Mouse (Mus musculus): Measurements from ENCODE around the gene Ddx39b. TPM values are rescaled to one million over a fixed set of nuclear protein-coding genes. Genes with fewer than 3 reads are reported as not detected.

The Ddx39b gene
- polyA plus RNA-seq (2012; ENCODE audit: low replicate concordance), result 114 and 195 TPM in 2 replicates

DNA sequence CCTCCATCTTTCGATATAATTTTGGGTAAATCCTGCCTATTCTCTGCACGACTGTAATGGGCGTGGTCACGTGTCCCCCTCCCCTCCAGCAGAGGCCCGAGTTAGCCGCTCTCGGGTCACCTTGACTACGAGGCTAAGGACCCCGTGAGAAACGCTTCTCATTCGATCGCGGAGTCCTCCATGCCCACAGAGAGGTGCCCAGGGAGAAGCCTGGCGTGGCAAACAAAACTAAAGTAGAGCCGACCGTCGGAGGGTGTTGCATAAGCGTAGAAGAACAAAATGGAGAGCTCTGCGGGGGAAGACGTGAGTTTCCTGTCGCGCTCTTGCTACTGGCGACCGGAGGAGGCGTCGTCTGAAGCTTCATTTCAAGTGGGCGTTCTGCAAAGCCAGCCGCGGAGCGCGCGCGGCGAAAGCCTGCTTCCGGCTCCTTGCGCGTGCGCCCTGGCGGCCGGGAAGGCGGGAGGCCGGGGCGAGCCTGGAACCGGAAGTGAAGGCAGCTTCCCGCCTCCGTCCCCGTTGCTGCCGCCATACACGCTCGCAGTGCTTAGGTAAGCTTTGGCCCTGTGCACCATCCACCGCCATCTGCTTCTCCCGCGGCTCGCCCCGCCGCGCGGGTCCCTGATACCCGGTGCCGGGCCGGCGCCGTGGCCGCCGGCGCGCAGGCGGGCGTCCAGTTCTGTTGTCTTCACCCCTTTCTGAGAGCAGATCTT, at the start of gene Ddx39b:
TSS of gene Ddx39b (plus strand) at position 442 of the 710 bp plus-strand sequence.

DNA sequence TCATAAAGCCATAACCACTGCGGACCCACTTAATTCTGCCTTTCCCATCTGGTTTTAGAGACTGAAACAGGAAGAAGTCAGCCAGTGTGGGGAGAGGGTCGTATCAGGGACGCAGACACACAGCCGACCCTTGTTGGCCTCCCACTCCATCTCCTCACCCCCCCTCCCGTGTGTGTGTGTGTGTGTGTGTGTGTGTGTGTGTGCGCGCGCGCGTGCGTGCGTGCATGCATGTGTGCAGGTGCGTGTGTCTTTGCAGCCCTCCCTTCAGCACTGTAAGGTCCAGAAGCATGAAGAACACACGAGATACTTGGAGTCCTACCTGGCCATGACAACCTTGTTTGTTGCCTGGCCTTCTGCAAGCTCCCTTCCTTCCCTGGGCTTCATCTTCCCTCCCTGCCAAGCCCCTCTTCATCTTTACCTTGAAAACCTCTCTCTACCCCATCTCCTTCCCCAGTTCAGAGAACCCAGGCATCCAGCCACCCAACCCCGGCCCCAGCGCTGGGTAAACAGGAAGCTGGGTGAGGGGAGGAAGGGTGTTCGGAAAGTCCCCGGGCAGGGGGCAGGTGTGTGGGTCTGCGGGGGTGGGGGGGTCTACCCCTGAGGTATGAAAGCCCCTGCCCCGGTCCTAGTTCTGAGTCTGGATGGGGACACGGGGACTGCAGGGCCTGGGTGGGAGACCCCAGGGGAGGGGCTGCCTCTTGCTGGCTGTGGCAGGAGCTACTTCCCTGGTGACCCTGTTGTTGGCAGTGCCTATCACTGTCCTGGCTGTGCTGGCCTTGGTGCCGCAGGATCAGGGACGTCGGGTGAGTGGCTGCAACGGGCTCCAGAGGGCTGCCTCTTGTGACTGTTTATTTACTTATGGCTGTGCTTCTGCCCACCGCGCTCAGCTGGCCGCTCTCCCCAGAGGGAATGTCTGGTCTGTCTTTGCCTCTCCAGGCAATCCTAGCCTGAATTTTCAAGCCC, 47.4 kb upstream of the Ddx39b start, which contains the start of gene Ltb:
TSS of gene Ltb (plus strand) at position 559 of the 963 bp plus-strand sequence.

DNA sequence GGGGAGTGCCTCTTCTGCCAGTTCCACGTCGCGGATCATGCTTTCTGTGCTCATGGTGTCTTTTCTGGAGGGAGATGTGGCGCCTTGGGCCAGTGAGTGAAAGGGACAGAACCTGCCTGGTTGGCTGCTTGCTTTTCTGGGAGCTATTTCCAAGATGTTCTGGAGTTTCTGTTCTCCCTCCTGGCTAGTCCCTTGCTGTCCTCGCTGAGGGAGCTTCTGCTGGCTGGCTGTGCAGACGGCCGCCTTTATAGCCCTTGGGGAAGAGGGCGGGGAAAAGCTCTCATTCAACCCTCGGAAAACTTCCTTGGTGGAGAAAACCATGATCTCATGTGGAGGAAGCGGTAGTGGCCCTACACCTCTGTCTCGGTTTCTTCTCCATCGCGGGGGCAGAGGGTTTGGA, 39.8 kb upstream of the Ddx39b start, which contains the start of gene Tnf:
TSS of gene Tnf (minus strand) at position 221 of the 400 bp plus-strand sequence.

DNA sequence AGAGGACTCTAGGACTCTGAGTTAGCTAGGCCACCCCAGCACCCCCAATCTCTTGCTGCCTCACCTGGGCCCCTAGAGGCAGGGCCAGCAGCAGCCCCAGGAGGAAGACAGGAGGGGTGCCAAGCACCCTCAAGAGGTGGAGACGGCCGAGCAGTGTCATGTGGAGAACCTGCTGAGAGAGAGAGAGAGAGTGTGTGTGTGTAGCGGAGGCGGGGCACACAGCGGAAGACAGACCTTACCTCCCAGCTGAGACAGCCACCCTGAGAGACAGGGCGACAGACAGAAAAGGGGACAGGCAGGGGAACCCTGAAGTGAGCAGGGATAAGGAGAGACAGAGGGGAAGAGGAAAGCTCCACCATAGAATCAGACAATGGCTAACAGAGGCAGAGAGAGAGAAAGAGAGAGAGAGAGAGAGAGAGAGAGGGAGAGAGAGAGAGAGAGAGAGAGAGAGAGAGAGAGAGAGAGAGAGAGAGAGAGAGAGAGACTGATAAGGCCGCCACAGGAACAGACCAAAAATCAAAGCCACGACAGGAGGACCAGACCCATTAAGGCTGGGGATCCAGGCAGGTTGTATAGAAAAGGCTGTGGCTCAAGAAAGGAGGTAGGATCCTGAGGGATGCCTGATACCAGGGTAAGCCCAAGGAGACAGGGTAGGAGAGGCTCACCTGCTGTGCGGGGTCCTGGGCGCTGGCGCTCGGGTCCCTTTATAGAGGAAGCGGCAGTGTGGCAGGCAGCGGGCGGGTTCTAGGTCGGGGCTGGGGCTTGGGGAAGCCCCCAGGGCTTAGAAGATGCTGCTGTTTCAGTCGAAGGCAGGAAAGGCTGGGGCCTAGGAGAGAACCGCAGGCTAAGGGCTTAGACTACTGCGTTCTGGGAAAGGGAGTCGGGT, 36.8 kb upstream of the Ddx39b start, which contains the start of gene Lta:
TSS of gene Lta (minus strand) at position 858 of the 886 bp plus-strand sequence.

DNA sequence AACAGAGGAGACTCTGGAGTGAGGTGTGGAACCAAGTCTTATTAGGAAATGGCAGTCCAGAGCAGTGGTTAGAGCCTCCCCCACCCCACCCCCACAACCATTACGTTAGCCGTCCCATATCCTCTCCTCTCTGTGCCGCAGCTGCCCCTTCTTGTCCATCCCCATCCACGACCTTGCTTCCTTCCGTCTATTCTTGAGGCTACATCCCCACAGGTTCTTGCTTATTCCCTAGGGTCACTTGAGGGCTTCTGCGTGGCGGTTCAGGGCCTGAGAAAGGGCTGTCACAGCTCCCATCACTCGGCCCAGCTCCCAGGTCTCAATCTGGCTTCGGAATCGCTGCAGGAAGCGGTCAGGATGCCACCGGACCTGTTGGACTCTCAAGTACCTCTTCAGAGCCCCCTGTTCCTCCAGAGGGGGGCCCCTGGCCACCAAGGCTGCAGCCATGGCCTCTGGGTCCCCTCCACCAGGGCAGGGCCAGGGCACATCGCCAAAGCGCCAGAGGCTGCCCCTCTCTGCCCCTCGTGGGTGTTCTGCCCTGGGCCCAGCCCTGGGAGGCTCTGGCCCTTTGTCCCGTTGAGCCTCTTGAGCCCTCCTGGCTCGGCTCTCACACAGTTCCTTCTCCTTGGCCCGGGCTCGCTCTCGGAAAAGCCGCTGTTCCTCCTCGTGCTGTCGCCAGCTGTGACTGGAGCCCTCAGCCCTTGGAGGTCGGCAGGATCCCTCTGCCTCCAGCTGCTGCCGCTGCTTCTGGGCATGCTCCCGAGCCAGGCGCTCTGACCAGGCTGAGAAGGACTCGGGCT, 21.2 kb upstream of the Ddx39b start, which contains the start of gene Gm16181:
TSS of gene Gm16181 (plus strand) at position 679 of the 797 bp plus-strand sequence.

DNA sequence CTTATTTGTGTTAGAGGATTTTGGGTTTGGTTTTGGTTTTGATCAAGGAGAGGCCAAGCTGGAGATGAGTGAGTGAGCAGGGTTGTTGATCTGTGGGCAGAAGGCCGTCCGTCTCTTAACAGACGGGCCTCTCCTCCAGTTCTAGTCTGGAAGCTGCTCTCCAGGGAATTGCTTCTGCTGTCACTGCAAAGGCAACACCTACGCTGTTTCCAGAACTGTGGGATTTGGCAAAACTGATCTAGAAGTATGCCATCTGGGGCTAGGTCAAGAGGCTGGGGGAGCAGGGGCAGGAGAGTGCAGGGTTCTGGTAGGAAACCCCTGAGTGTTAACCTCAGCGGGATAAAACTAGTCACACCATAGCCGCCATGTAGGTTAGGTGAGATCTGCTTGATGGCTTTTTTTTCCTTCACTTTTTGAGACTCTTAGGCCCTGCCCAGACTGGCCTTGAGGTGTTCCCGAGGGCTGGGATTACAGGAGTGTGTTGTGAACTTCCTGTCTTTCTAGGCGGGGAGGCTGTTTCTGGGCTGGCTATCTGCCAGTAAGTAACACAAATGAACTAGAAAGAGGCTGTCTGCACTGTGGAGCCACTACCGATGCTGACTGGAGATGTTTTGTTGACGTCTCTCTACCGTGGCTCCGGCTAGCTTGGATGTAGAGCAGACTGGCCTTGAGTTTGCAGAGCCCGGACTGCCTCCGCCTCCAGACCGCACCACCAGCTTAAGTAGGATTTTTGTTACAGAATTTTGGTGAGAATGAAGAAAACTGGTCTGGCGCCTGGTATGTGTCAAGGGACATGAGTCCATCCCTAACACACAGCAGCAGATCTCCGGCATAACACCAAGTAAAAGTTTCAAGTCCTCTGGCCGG, 8.2 kb upstream of the Ddx39b start, which contains the start of gene Atp6v1g2:
TSS of gene Atp6v1g2 (plus strand) at position 547 of the 867 bp plus-strand sequence.

DNA sequence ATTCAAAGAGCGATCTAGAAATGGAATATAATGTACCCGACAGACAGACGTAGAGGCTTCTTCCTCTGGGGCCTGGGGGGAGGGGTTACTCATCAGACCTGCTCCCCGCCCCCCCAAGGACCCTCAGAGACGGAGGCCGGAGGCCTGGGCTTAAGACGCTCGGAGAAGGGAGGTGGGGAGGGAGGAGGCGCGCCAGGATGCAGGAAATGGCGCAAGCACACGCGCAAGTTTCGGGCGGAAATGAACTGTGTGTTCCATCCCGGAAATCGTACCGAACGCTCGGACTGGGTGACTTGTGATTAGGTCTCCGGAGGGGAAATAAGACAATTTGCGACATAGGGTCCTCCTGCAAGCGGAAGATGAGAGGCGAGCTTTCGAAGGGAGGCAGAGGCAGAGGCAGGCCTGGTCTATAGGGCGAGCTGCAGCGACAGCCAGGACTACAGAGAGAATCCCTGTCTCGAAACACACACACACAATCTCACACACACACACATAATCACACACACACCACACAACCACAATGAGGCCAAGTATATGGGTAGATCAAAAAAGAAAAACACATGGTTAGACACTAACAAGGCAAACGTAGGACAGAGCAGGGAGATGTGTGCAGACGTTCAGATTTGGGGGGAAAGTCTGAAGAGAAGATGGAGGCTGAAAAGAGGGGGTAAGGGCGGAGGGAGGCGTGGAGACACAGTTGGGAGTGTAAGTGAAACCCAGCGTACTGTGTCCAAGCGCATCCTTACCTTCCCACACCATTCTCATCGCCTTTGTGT, 5.7 kb upstream of the Ddx39b start, which contains the start of gene Nfkbil1:
TSS of gene Nfkbil1 (minus strand) at position 179 of the 776 bp plus-strand sequence.

DNA sequence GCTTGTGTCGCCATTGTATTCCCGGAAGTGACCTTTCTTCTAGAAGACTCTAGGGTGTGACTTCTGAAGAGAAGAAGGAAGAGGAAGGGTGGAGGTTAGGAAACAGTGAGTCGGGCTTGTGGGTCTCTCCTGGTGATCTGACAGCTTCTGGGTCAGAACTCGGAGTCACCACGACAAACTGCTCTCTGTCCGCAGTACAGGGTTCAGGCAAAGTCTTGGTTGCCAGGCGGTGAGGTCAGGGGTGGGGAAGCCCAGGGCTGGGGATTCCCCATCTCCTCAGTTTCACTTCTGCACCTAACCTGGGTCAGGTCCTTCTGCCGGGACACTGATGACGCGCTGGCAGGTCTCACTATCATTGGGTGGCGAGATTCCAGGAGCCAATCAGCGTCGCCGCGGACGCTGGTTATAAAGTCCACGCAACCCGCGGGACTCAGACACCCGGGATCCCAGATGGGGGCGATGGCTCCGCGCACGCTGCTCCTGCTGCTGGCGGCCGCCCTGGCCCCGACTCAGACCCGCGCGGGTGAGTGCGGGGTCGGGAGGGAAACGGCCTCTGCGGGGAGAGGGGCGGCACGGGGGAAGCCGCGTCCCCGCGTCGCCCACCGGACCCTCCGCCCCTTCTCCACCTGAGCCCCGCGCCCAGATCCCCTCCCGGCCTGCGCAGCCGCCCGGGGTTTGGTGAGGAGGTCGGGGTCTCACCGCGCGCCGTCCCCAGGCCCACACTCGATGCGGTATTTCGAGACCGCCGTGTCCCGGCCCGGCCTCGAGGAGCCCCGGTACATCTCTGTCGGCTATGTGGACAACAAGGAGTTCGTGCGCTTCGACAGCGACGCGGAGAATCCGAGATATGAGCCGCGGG, 21.3 kb downstream of the Ddx39b start, which contains the start of gene H2-D1:
TSS of gene H2-D1 (plus strand) at position 67 of the 859 bp plus-strand sequence.

Other genes starting within 250 kb of the Ddx39b start
- gene Vars, start 240.8 kb upstream of the Ddx39b start, polyA plus RNA-seq (2012; ENCODE audit: low replicate concordance), result 1,671 and 2,394 TPM in 2 replicates
- 1.2 and 1.8 TPM in 2 replicates for gene Vwa7, start 225.2 kb upstream of the Ddx39b start, polyA plus RNA-seq (2012; ENCODE audit: low replicate concordance)
- gene Sapcd1, start 213.7 kb upstream of the Ddx39b start, polyA plus RNA-seq (2012; ENCODE audit: low replicate concordance), result 8.2 and 32.0 TPM in 2 replicates
- 33.3 and 82.0 TPM in 2 replicates for gene Msh5, start 195.0 kb upstream of the Ddx39b start, polyA plus RNA-seq (2012; ENCODE audit: low replicate concordance)
- 197 and 295 TPM in 2 replicates for gene Clic1, start 191.8 kb upstream of the Ddx39b start, polyA plus RNA-seq (2012; ENCODE audit: low replicate concordance)
- gene Ddah2, start 182.7 kb upstream of the Ddx39b start, polyA plus RNA-seq (2012; ENCODE audit: low replicate concordance), result 22.4 and 54.0 TPM in 2 replicates
- 0.34 TPM in 1 of 2 replicates, not detected in the other for gene Ly6g6c, start 176.4 kb upstream of the Ddx39b start, polyA plus RNA-seq (2012; ENCODE audit: low replicate concordance)
- 0.27 and 0.54 TPM in 2 replicates for gene Mpig6b, start 175.6 kb upstream of the Ddx39b start, polyA plus RNA-seq (2012; ENCODE audit: low replicate concordance)
- not detected in 2 replicates for gene Ly6g6e, start 164.8 kb upstream of the Ddx39b start, polyA plus RNA-seq (2012; ENCODE audit: low replicate concordance)
- not detected in 2 replicates for gene Ly6g6d, start 163.7 kb upstream of the Ddx39b start, polyA plus RNA-seq (2012; ENCODE audit: low replicate concordance)
- 0.31 TPM in 1 of 2 replicates, not detected in the other for gene Ly6g6f, start 156.1 kb upstream of the Ddx39b start, polyA plus RNA-seq (2012; ENCODE audit: low replicate concordance)
- 312 and 354 TPM in 2 replicates for gene Abhd16a, start 152.5 kb upstream of the Ddx39b start, polyA plus RNA-seq (2012; ENCODE audit: low replicate concordance)
- not detected in 2 replicates for gene Ly6g5c, start 133.5 kb upstream of the Ddx39b start, polyA plus RNA-seq (2012; ENCODE audit: low replicate concordance)
- gene Ly6g5b, start 126.3 kb upstream of the Ddx39b start, polyA plus RNA-seq (2012; ENCODE audit: low replicate concordance), result 0.71 TPM in 1 of 2 replicates, not detected in the other
- gene Gpank1, start 120.3 kb upstream of the Ddx39b start, polyA plus RNA-seq (2012; ENCODE audit: low replicate concordance), result 76.3 and 112 TPM in 2 replicates
- 69.5 and 70.4 TPM in 2 replicates for gene Csnk2b, start 119.7 kb upstream of the Ddx39b start, polyA plus RNA-seq (2012; ENCODE audit: low replicate concordance)
- gene D17H6S53E, start 115.4 kb upstream of the Ddx39b start, polyA plus RNA-seq (2012; ENCODE audit: low replicate concordance), result 9.5 and 12.1 TPM in 2 replicates
- gene Apom, start 109.7 kb upstream of the Ddx39b start, polyA plus RNA-seq (2012; ENCODE audit: low replicate concordance), result 0.24 TPM in 1 of 2 replicates, not detected in the other
- gene Bag6, start 106.6 kb upstream of the Ddx39b start, polyA plus RNA-seq (2012; ENCODE audit: low replicate concordance), result 803 and 946 TPM in 2 replicates
- gene Prrc2a, start 76.8 kb upstream of the Ddx39b start, polyA plus RNA-seq (2012; ENCODE audit: low replicate concordance), result 1,544 and 3,522 TPM in 2 replicates
- gene Aif1, start 65.7 kb upstream of the Ddx39b start, polyA plus RNA-seq (2012; ENCODE audit: low replicate concordance), result 1.9 and 3.8 TPM in 2 replicates
- gene Lst1, start 53.3 kb upstream of the Ddx39b start, polyA plus RNA-seq (2012; ENCODE audit: low replicate concordance), result 1.1 and 24.0 TPM in 2 replicates
- gene Ltb, start 47.3 kb upstream of the Ddx39b start, polyA plus RNA-seq (2012; ENCODE audit: low replicate concordance), result 75.8 and 165 TPM in 2 replicates
- gene Tnf, start 39.7 kb upstream of the Ddx39b start, polyA plus RNA-seq (2012; ENCODE audit: low replicate concordance), result 2.6 and 2.7 TPM in 2 replicates
- gene Lta, start 36.4 kb upstream of the Ddx39b start, polyA plus RNA-seq (2012; ENCODE audit: low replicate concordance), result 4.2 and 5.6 TPM in 2 replicates
- not detected in 2 replicates for gene Gm16181, start 20.9 kb upstream of the Ddx39b start, polyA plus RNA-seq (2012; ENCODE audit: low replicate concordance)
- gene Atp6v1g2, start 8.1 kb upstream of the Ddx39b start, polyA plus RNA-seq (2012; ENCODE audit: low replicate concordance), result 0.69 and 1.2 TPM in 2 replicates
- 31.5 and 40.3 TPM in 2 replicates for gene Nfkbil1, start 6.0 kb upstream of the Ddx39b start, polyA plus RNA-seq (2012; ENCODE audit: low replicate concordance)
- 138 and 236 TPM in 2 replicates for gene H2-D1, start 21.0 kb downstream of the Ddx39b start, polyA plus RNA-seq (2012; ENCODE audit: low replicate concordance)
- 2.6 and 3.1 TPM in 2 replicates for gene H2-Q1, start 78.7 kb downstream of the Ddx39b start, polyA plus RNA-seq (2012; ENCODE audit: low replicate concordance)
- gene H2-Q2, start 100.5 kb downstream of the Ddx39b start, polyA plus RNA-seq (2012; ENCODE audit: low replicate concordance), result 1.7 and 1.8 TPM in 2 replicates
- 114 and 185 TPM in 2 replicates for gene H2-Q4, start 137.9 kb downstream of the Ddx39b start, polyA plus RNA-seq (2012; ENCODE audit: low replicate concordance)
- gene H2-Q6, start 183.1 kb downstream of the Ddx39b start, polyA plus RNA-seq (2012; ENCODE audit: low replicate concordance), result 67.9 and 111 TPM in 2 replicates
- 8.4 and 19.9 TPM in 2 replicates for gene H2-Q7, start 197.4 kb downstream of the Ddx39b start, polyA plus RNA-seq (2012; ENCODE audit: low replicate concordance)
- gene H2-Q10, start 228.3 kb downstream of the Ddx39b start, polyA plus RNA-seq (2012; ENCODE audit: low replicate concordance), result 2.4 and 3.7 TPM in 2 replicates

Measured in leukemia stem cell, adult 10-12 weeks (primary cell).